Mouse (Mus musculus): ENCODE measurements around the gene Foxj1.

The Foxj1 gene

GRCm38 (mm10) chr11:116342069-116342791 is 7.0 kb upstream of the Foxj1 start:
- DNase-seq (ENCODE audit: low read depth, low spot score) = no peak

GRCm38 (mm10) chr11:116337531-116337930 is 2.3 kb upstream of the Foxj1 start:
- DNase-seq (ENCODE audit: low read depth, low spot score) = no peak

- DNase-seq (ENCODE audit: low read depth, low spot score) = no peak
Measured at GRCm38 (mm10) chr11:116337000-116337399, 1.8 kb upstream of the Foxj1 start.

DNA sequence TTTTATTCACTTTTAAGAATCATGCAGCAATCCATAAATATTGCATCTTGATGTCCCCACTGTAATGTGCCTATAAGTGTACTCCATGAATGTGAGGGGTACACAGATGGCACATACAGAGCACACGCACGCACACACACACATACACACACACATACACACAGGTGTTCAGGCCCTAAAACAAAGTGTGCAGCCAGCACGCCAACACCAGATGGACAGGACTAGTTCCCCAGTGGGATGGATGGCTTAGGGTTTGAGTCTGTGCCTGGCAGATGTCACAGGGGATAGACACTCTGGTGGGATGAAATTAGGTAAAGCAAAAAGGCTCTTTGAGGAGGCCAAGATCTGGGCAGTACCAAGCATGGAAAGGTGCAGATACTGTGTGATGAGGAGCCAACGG is 1.2 kb upstream of the Foxj1 start:
- no peak for DNase-seq (ENCODE audit: low read depth, low spot score)

- no peak for DNase-seq (ENCODE audit: low read depth, low spot score)
Measured at GRCm38 (mm10) chr11:116334417-116334782, 799 bp downstream of the Foxj1 start.

DNA sequence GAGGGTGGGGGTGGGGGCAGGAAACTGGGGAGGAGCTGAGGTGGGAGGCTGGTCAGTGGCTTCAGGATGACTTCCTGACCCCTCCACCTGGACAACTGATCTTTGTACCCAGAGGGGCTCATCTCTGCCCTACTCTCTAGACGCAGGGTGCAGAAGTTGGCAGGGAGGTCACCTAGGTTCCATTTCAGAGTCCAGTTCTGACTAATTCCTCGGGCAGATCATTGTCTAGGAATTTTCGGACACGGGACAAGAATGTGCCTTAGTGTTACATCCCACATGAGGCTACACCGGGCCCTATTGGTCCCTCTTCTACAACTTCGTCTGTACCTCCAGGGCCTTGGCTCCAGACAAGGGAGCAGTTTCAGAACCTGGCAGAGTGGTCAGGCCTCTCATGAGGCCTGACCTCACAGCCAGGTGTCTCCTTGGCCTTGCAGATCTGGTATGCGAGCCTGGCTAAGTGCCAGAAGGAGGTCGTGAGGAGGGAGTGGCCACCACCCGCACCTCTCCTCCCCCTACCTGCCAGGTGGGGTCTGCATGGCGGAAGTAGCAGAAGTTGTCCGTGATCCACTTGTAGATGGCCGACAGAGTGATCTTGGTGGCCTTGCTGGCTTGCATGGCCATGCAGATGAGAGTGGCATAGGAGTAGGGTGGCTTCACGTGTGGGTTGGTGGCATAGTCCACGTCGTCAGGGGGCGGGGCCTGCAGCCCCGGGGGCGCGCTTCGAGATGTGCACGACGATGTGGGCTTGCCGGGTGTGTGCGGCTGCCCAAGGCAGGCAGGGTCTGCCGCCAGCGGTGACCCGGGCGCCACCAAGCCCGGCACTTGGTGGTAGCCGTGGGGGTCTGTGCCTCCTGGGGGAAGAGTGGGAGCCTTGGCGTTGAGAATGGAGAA is 1.4 kb downstream of the Foxj1 start:
- DNase-seq (ENCODE audit: low read depth, low spot score) = peak; percentile 68

GRCm38 (mm10) chr11:116332983-116333270 is 2.3 kb downstream of the Foxj1 start:
- no peak for DNase-seq (ENCODE audit: low read depth, low spot score)

DNA sequence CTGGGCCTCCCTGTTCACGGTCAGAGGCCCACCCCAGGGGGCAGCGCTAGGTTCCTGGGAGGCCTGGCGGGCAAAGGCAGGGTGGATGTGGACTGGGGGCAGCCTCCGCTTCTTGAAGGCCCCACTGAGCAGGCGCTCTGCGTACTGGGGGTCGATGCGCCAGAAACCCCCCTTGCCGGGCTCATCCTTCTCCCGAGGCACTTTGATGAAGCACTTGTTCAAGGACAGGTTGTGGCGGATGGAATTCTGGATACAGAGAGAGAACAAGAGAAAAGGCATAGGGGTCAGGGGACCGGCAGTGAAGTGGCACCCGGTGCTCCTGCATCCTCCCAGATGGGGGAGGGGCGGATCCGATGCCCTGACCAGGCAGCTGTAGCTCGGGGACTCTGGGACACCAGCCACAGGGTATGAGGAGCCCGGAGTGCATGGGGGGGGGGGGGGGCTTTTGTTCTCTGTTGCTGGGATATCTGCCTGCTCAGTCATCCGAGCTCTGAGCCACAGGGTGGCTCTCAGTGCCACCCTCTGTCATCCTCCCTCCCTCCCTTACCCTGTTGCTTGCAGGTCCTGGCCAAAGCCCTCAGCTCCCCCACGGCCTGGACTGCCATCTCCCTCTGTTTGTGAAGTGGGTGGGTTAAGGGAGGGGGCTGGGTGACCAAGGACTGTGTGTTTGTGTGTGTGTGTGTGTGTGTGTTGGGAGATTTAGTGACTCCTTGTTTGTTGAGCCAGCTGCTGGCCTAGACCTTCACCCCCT is 2.8 kb downstream of the Foxj1 start:
- no peak for DNase-seq (ENCODE audit: low read depth, low spot score)

GRCm38 (mm10) chr11:116330211-116330518 is 5.0 kb downstream of the Foxj1 start:
- DNase-seq (ENCODE audit: low read depth, low spot score) = no peak

- DNase-seq (ENCODE audit: low read depth, low spot score) = no peak
Measured at GRCm38 (mm10) chr11:116329314-116330210, 5.6 kb downstream of the Foxj1 start.

DNA sequence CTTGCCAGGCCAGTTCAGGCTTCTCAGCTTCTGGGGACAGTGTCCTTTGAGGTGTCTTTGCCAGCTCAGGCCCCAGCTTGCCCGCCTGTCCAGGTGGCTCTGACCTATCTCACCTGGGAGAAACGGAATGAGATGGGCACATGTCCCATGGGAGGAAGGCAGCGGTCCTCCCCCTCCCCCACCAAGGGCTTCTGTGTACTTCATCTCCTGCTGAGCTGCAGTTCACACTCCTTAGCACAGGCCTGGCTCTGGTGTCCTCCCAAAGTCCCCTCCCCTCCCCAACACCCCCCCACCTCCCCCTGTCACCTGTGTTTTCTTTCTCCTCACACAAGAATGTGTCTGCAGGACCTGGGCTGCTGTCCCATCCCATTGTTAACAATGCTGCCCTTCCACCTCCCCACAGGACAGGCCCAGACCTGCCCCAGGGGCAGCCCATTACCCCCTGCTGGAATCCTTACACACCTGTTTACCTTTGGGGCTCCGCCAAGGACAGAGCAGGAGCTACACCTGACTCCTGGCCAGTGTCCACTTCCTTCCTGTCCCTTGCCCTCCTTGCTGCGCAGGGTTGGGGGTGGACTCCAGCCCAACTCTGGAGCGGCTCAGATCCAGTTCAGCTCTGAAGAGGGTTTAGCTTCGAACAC is 8.1 kb downstream of the Foxj1 start:
- DNase-seq (ENCODE audit: low read depth, low spot score) = no peak

DNA sequence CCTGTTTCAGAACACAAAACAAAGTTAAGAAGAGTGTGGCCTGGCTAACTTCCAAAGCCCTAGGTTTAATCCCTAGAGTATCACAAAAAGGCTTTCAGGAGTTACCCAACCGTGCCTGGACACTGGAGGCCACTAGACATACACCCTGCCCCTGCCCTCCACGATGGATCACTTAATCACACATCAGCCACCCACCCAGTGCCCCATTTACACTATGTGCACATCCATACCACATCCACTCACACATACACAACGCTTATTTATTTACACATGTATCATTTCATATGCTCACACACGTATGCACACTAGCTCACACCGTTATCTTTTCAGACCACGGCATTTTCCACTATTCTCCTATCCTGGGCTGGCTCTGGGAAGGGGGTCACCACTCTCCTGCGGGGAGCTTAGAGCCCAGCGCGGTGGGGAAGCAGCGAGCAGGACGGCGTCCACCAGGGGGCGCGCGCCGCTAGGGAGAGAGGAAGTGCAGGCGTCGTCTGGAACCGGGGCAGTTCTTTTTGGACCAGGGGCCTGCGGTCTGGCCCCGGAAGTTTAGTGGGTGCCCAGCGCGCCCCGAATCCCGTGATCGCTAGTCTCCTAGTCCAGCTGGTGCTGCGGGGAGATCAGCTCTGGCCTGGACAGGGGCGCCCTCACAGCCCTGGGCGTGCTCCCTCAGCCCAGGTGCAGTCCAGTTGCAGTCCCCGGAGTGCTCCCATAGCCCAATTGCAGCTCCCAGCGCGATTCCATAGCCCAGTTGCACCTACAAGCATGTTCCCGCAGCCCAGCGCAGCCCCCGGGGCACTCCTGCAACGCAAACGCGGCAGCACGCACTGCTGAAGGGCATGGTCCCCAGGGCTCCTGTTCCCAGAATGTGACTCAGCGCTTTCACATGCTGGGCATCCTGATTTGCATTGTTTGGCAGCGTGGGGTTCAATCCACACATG is 16.2 kb downstream of the Foxj1 start:
- DNase-seq (ENCODE audit: low read depth, low spot score) = peak; percentile 85

DNA sequence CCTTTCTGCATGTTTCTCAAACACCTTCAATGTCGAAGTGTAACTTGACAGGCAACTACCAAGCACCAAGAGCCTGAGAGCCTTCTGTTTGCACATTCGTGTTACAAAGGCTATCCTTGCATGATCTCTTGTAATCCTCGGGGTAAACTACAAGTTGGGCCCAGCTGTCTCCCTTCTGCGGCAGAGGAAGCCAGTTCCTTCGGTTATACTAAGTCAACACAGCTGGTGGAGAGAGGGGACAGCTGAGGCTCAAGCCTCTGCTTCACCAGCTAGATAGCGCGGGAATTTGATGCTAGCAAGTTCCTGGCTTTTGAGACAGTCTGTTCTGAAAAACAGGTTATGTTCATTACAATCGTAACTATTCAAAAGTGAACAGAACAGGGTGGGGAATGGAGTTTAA is 22.8 kb downstream of the Foxj1 start:
- DNase-seq (ENCODE audit: low read depth, low spot score) = no peak

GRCm38 (mm10) chr11:116311169-116311568 is 24.0 kb downstream of the Foxj1 start:
- DNase-seq (ENCODE audit: low read depth, low spot score) = peak; percentile 44

DNA sequence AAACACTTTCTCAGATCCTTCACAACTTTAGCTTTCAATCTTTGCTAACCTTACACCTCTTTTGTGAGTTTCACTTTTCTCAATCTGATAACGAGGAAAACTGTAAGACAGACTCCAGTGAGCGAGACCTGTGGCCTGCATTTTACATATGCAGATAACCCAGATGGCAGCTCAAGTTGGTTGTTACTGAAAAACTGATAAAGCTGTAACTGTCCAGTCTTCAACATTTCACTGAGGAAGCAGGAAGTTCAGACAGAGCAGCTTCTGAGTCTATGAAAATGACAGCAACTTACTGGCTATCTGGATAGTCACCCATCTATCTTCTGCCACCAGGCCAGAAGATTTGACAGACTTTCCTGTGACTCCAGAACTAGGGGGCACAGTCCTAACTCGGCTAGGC is 25.6 kb downstream of the Foxj1 start:
- no peak for DNase-seq (ENCODE audit: low read depth, low spot score)

DNA sequence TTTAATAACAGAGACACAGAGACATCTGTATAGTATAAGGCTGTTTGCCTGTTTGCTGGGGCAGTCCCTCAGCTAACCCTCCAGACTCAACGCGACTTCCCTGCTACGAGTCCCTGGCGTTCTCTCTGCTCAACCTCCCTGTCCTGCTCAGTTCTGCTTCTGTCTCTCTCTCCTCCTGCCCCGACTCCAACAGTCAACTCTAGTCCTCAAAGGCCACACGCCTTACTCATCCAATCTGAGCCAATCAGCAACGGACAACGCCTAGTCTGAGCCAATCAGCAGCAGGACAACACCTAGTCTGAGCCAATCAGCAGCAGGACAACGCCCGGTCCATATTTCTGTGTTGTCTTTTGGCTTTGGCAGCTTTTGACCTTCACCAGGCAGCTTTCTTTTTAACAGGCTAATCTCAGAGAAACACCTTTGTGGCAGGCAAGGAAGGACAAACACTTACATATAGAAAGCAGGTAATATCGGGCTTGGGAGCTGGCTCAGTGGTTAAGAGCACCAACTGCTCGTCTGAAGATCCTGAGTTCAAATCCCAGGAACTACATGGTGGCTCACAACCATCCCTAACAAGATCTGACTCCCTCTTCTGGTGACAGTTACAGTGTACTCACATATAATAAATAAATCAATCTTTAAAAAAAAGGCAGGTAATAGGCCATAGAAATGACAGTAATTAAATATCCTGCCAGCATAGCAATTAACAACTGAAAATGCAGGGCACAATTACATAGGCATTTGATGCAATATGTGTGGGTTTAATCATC is 27.3 kb downstream of the Foxj1 start:
- DNase-seq (ENCODE audit: low read depth, low spot score) = peak; percentile 16

GRCm38 (mm10) chr11:116307019-116307725 is 28.0 kb downstream of the Foxj1 start, which contains the start of gene Exoc7:
Gene Exoc7 (minus strand): TSS chr11:116307233.
- no peak for DNase-seq (ENCODE audit: low read depth, low spot score)

Data from 3T3-L1 (cell line).